Mouse (Mus musculus) thymus, adult 2 months (tissue): Measurements from ENCODE around the gene Ncoa1.

ENCODE experiments used
- CTCF ChIP-seq: fragments of 200-500 bp; IDR thresholded peaks from 2 replicates; pipeline ENCODE4 v1.5.1; 2012; ENCODE audit warnings: mild to moderate bottlenecking, control low read depth, low read length, moderate library complexity, borderline replicate concordance; ENCODE audit not compliant: control insufficient read depth, poor library complexity, insufficient read depth; ENCODE audit errors: extremely low read depth
- POLR2A ChIP-seq: fragments of 200-500 bp; IDR thresholded peaks from 2 replicates; pipeline ENCODE4 v1.6.1; 2012; ENCODE audit warnings: mild to moderate bottlenecking, low read length, control low read depth, moderate library complexity; ENCODE audit not compliant: control insufficient read depth, poor library complexity, insufficient read depth; ENCODE audit errors: extremely low read depth

DNA sequence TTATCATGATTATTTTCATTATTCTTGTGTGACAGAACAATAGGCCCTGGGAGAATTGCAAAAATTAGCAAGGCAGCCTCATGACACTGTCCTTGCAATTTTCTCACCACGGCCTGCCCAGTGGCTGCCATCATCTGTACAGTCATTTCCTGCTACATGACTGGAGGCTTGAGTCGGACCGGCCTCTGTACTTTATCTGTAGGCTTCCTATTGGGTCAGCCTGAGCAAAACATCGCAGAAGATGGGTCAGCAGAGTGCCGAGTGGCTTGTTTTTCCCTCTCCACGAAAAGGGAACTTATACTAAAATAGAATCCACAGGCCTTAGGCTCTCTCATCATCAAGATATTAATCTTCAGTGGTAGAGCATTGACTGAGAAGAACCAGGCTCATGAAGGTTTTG lies 28.3 kb upstream of the Ncoa1 start:
- no peak for TF ChIP-seq POLR2A
- TF ChIP-seq CTCF, result no peak
